Mouse (Mus musculus) embryonic facial prominence, embryonic 15.5 days (tissue): Measurements from ENCODE around the gene Dgki. TPM values are rescaled to one million over a fixed set of nuclear protein-coding genes. Genes with fewer than 3 reads are reported as not detected.

Source experiments
- ATAC-seq: fragments of 200-750 bp; cut with Nextera tagmentation; 2 replicates; pipeline ENCODE4 v1.8.0; 2017; ENCODE audit warnings: low read depth, moderate TSS enrichment; ENCODE audit not compliant: insufficient number of reproducible peaks, low FRiP score, low TSS enrichment
- H3K27ac ChIP-seq: fragments of 300-500 bp; sonication (generic); replicated peaks from 2 replicates; pipeline ENCODE4 v1.5.1; 2015; ENCODE audit warnings: mild to moderate bottlenecking, inconsistent platforms
- H3K27me3 ChIP-seq: fragments of 300-500 bp; sonication (generic); 2 replicates; pipeline ENCODE4 v1.6.1; 2015; ENCODE audit warnings: inconsistent platforms
- H3K36me3 ChIP-seq: fragments of 300-500 bp; sonication (generic); 2 replicates; pipeline ENCODE4 v1.6.1; 2015; ENCODE audit warnings: mild to moderate bottlenecking, inconsistent platforms
- H3K4me1 ChIP-seq: fragments of 300-500 bp; sonication (generic); 2 replicates; pipeline ENCODE4 v1.6.1; 2015; ENCODE audit warnings: inconsistent platforms
- H3K4me2 ChIP-seq: fragments of 300-500 bp; sonication (generic); replicated peaks from 2 replicates; pipeline ENCODE4 v1.6.1; 2015; ENCODE audit warnings: mild to moderate bottlenecking, inconsistent platforms
- H3K4me3 ChIP-seq: fragments of 300-500 bp; sonication (generic); replicated peaks from 2 replicates; pipeline ENCODE4 v1.5.1; 2015; ENCODE audit warnings: mild to moderate bottlenecking, inconsistent platforms
- H3K9ac ChIP-seq: fragments of 300-500 bp; sonication (generic); 2 replicates; pipeline ENCODE4 v1.6.1; 2015; ENCODE audit warnings: inconsistent platforms
- H3K9me3 ChIP-seq: fragments of 300-500 bp; sonication (generic); replicated peaks from 2 replicates; pipeline ENCODE4 v1.6.1; 2016; ENCODE audit warnings: inconsistent platforms
- WGBS: fragments of 180-500 bp; shearing (Covaris S2); methylation state at CpG from one replicate; pipeline ENCODE4 v1.1.7; 2015; 5-methylcytosine and 5-hydroxymethylcytosine counted together
- polyA plus RNA-seq: library from polyadenylated mRNA; unstranded; fragments of >200 nt; fragmentation: Nextera tagmentation; extraction: Ambion mirVana; gene quantifications from 2 replicates; pipeline ENCODE4 v1.2.1, GENCODE M21; 2015

The Dgki gene
- polyA plus RNA-seq, 1 experiment from 2014 or later: 0.83 TPM

- Histone ChIP-seq H3K4me2 (no peak overlapping the region), H3K9me3 (no peaks in the 10 kb centered on the region), H3K9ac (no peak overlapping the region), H3K27me3 (no peaks in the 10 kb centered on the region), H3K4me3 (no peak overlapping the region), H3K36me3 (no peaks in the 10 kb centered on the region), H3K27ac (no peak overlapping the region), H3K4me1 (no peaks in the 10 kb centered on the region)
- 93% methylated on average over 4 of the region's 4 CpGs for WGBS
- ATAC-seq: no peak
Measured at GRCm38 (mm10) chr6:37267952-37268351, 32.0 kb downstream of the Dgki start.

DNA sequence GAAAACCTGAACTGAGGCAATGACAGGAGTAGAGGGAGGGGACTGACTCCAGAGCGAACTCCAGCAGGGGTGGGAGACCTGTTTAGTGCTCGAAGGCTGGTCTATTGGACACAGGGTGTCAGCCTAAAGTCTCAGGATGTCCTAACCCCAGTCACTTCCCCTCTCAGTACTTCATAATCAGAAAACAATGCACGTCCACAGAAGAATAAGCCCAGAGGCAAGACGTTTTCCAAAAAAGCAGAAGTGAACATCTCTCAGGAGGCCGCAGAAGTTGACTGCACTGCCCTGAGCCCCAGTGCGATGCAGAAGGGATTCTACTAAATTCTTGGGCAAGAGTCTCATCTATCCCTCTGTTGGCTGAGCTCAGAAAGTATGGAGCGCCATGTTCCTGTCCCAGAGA lies 37.5 kb downstream of the Dgki start:
- H3K4me1 ChIP-seq: no peaks in the 10 kb centered on the region
- no peak overlapping the region for H3K9ac ChIP-seq
- H3K9me3 ChIP-seq: no peaks in the 10 kb centered on the region
- H3K4me3 ChIP-seq: no peak overlapping the region
- no peak overlapping the region for H3K4me2 ChIP-seq
- ATAC-seq: no peak
- H3K36me3 ChIP-seq: no peaks in the 10 kb centered on the region
- H3K27me3 ChIP-seq: no peaks in the 10 kb centered on the region
- no peak overlapping the region for H3K27ac ChIP-seq
- 72% methylated on average over 7 of the region's 7 CpGs for WGBS

DNA sequence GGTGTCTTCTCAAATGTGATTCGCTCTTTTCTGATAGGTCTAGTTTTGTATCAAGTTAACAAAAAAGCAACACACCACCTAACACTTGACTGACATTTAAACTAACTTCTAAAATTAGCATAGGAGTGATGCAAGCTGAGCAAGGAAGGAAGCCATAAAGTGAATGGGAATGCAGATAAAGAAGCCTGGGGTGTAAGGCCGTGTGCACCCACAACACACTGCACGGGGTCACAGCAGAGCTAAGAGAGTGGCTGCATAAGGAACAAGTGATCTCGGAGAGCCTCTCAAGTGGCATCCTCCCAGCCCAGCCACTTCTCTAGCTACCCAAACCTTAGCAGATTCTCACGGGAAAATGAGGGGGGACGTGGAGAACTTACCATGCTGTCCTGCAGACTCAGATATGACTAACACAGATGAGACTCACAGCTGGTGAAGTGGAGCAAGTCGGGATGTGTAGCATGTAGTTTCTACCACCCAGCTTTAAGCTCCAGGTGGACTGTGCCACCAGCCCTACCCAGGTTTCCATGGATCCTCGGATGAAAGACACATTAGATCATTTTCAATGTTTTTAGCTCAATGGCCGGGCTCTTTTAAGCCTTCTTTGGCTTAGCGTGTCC lies 38.6 kb downstream of the Dgki start:
- H3K9me3 ChIP-seq: no peaks in the 10 kb centered on the region
- no peaks in the 10 kb centered on the region for H3K4me1 ChIP-seq
- WGBS: 82% methylated on average over 10 of the region's 10 CpGs
- H3K4me2 ChIP-seq: no peak overlapping the region
- no peaks in the 10 kb centered on the region for H3K27me3 ChIP-seq
- no peak overlapping the region for H3K9ac ChIP-seq
- no peak overlapping the region for H3K4me3 ChIP-seq
- H3K36me3 ChIP-seq: no peaks in the 10 kb centered on the region
- no peak for ATAC-seq
- H3K27ac ChIP-seq: no peak overlapping the region

GRCm38 (mm10) chr6:37258662-37259061 lies 41.3 kb downstream of the Dgki start:
- no peaks in the 10 kb centered on the region for H3K36me3 ChIP-seq
- H3K27me3 ChIP-seq: no peaks in the 10 kb centered on the region
- ATAC-seq: no peak
- 74% methylated on average over 7 of the region's 7 CpGs for WGBS
- no peak overlapping the region for H3K4me2 ChIP-seq
- H3K27ac ChIP-seq: no peak overlapping the region
- no peak overlapping the region for H3K4me3 ChIP-seq
- no peaks in the 10 kb centered on the region for H3K9me3 ChIP-seq
- H3K9ac ChIP-seq: no peak overlapping the region
- peaks cover 5% of the 10 kb centered on the region; the same call in 1 of the 2 replicates for H3K4me1 ChIP-seq

DNA sequence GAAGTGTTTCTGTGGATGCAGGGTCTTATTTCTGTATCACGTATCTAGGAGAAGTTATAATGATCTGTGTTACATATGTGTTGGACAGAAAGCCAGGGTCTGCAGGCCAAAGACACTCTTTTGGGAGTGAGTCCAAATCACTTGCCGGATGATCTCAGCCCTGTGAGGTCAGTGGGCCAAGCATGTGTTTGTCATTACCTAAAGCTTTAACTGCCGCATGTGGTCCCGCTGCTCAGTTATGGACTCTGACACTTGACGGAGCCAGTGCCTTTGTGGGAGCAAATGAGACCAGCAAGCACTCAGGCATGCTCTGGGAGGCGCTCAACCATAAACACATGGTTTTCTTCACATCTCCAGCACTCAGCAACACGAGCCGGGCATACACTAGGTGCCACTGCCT lies 45.8 kb downstream of the Dgki start:
- H3K27me3 ChIP-seq: no peaks in the 10 kb centered on the region
- H3K9me3 ChIP-seq: no peaks in the 10 kb centered on the region
- peaks cover 5% of the 10 kb centered on the region; the same call in 1 of the 2 replicates for H3K4me1 ChIP-seq
- 30% methylated on average over 8 of the region's 8 CpGs for WGBS
- no peak overlapping the region for H3K4me3 ChIP-seq
- no peaks in the 10 kb centered on the region for H3K36me3 ChIP-seq
- H3K27ac ChIP-seq: no peak overlapping the region
- no peak overlapping the region for H3K9ac ChIP-seq
- peak; percentile 54; the same call in 1 of the 2 replicates for ATAC-seq
- no peak overlapping the region for H3K4me2 ChIP-seq

DNA sequence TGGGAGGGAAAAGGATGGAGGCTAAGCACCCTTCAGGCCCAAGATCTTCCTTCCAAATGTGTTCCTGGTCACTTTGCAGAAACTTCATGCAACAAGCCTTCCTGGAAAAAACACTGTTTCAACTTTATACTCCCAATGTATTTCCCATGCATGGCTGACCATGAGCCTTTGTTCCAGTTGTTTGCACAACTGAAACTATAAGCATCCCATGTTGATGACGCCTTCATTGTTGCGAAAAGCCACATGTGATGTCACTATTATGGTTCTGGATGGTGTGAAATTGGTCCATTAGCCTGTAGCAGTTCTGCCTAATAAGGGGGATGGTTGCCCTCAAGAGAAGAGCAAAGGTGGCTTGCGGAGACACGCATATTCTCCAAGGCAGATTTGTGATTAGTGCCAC lies 47.4 kb downstream of the Dgki start:
- 82% methylated on average over 4 of the region's 4 CpGs for WGBS
- ATAC-seq: no peak
- Histone ChIP-seq H3K9ac (no peak overlapping the region), H3K27me3 (no peaks in the 10 kb centered on the region), H3K9me3 (no peaks in the 10 kb centered on the region), H3K36me3 (no peaks in the 10 kb centered on the region), H3K4me2 (no peak overlapping the region), H3K4me1 (peaks cover 5% of the 10 kb centered on the region; the same call in 1 of the 2 replicates), H3K27ac (no peak overlapping the region), H3K4me3 (no peak overlapping the region)

- H3K4me1 ChIP-seq: peaks cover 5% of the 10 kb centered on the region; the same call in 1 of the 2 replicates
- H3K4me3 ChIP-seq: no peak overlapping the region
- H3K27me3 ChIP-seq: no peaks in the 10 kb centered on the region
- H3K27ac ChIP-seq: no peak overlapping the region
- no peaks in the 10 kb centered on the region for H3K36me3 ChIP-seq
- H3K9me3 ChIP-seq: no peaks in the 10 kb centered on the region
- no peak for ATAC-seq
- H3K4me2 ChIP-seq: no peak overlapping the region
- H3K9ac ChIP-seq: no peak overlapping the region
- WGBS: 87% methylated on average over 2 of the region's 2 CpGs
Measured at GRCm38 (mm10) chr6:37250671-37251070, 49.3 kb downstream of the Dgki start.

DNA sequence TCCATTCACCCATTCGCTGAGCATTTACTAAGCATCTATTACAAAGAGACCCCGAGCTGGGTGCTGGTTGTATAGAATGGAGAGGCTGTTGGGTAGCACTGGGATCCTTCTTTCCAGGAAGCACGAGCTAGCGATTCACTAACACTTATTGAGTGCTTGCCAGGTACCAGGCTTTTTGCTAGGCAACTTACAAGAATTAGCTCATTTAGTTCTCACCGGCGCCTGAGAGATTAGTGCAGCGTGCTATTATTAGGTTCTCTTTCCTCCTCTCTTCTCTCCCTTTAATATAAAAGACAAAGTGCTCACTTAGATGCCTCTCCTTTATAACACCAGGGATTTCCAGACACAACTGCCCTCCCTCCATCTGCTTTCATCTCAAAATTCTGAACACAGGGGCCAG lies 54.2 kb downstream of the Dgki start:
- no peaks in the 10 kb centered on the region for H3K9me3 ChIP-seq
- H3K9ac ChIP-seq: no peak overlapping the region
- H3K4me3 ChIP-seq: no peak overlapping the region
- no peaks in the 10 kb centered on the region for H3K27me3 ChIP-seq
- H3K4me1 ChIP-seq: no peaks in the 10 kb centered on the region
- no peak for ATAC-seq
- WGBS: 86% methylated on average over 7 of the region's 7 CpGs
- no peak overlapping the region for H3K27ac ChIP-seq
- H3K4me2 ChIP-seq: no peak overlapping the region
- no peaks in the 10 kb centered on the region for H3K36me3 ChIP-seq

GRCm38 (mm10) chr6:37244074-37244473 lies 55.9 kb downstream of the Dgki start:
- no peak overlapping the region for H3K4me2 ChIP-seq
- no peak overlapping the region for H3K27ac ChIP-seq
- H3K9ac ChIP-seq: no peak overlapping the region
- no peak for ATAC-seq
- no peaks in the 10 kb centered on the region for H3K4me1 ChIP-seq
- no peaks in the 10 kb centered on the region for H3K9me3 ChIP-seq
- H3K36me3 ChIP-seq: no peaks in the 10 kb centered on the region
- H3K27me3 ChIP-seq: no peaks in the 10 kb centered on the region
- H3K4me3 ChIP-seq: no peak overlapping the region
- WGBS: 88% methylated on average over 11 of the region's 11 CpGs

DNA sequence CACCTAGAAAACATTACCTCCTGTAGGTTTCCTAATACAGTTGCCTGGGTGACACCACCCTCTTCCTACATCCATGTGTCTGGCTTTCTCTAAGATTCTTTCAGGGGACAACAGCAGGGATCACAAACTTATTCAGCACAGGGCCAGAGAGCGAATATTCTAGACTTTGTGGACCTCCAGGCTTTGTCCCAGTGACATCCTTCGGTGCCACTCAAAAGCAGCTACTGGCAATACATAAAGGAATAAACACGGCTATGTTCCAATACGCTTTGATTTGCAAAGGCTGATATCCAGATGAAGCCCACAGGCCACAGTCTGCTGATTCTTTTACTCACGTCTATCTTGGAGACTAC lies 57.2 kb downstream of the Dgki start:
- ATAC-seq: no peak
- 81% methylated on average over 5 of the region's 5 CpGs for WGBS
- Histone ChIP-seq H3K9me3 (no peaks in the 10 kb centered on the region), H3K27ac (no peak overlapping the region), H3K36me3 (no peaks in the 10 kb centered on the region), H3K9ac (no peak overlapping the region), H3K4me3 (no peak overlapping the region), H3K4me2 (no peak overlapping the region), H3K4me1 (no peaks in the 10 kb centered on the region), H3K27me3 (no peaks in the 10 kb centered on the region)

DNA sequence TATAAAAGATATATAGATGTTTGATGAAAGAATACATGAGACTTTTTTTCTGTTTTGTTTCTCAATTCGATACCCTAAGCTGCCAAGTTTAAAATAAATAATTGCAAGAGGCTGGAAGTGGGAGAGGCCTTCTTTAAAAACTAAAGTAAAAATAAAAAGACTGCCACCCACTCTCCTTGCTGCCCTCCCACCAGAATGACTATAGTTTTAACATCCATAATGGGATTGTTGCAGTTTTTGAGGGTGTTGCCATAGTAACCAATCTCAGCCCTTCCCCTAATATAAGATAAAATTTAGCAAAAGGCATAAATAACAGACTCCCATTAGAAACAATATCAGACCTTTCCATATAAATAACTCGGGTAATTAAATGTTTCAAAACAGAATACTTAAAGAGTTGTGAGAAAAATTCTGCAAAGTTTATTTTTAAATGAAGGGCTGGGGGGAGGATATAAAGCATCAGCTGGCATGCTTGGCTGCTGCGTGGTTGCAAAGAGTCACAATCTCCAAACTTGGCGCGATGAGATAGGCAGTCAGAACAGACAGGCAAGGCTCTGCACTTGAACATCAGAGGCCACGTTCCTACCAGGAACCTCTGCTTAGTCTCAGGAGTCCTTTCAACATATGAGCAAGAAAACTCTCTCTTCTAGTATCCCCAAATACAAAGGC lies 57.8 kb downstream of the Dgki start:
- no peak for ATAC-seq
- no peaks in the 10 kb centered on the region for H3K9me3 ChIP-seq
- H3K4me2 ChIP-seq: no peak overlapping the region
- no peak overlapping the region for H3K9ac ChIP-seq
- 81% methylated on average over 6 of the region's 6 CpGs for WGBS
- no peaks in the 10 kb centered on the region for H3K4me1 ChIP-seq
- H3K36me3 ChIP-seq: no peaks in the 10 kb centered on the region
- no peak overlapping the region for H3K27ac ChIP-seq
- no peak overlapping the region for H3K4me3 ChIP-seq
- H3K27me3 ChIP-seq: no peaks in the 10 kb centered on the region

DNA sequence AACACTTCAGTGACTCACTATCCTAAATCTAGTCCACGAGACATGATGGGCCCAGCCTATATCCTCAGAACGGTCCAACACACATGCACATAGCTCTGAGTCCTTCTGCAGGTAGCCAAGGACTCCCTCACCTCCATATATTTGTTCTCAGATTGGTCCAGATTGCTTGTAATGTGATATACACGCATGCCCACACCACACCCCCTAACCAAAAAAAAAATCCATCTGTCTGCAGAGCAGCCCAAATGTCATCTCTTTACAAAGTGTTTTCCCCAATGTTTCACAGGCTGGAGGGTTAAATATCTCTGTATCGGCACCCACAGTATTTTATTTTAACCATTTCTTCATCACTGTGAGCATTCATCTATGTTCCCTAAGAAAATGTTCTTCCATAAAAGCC lies 58.5 kb downstream of the Dgki start:
- no peak for ATAC-seq
- WGBS: 75% methylated on average over 4 of the region's 4 CpGs

More for the DNA sequence above, 58.5 kb downstream of the Dgki start:
- Histone ChIP-seq H3K9me3 (no peaks in the 10 kb centered on the region), H3K4me2 (no peak overlapping the region), H3K36me3 (no peaks in the 10 kb centered on the region), H3K27me3 (no peaks in the 10 kb centered on the region), H3K4me3 (no peak overlapping the region), H3K9ac (no peak overlapping the region), H3K27ac (no peak overlapping the region), H3K4me1 (no peaks in the 10 kb centered on the region)
